Mouse (Mus musculus) urinary bladder, postnatal 25 days (tissue): ENCODE results near the gene Ppie.
"Not testable (repeated sequence)": the region's sequence is repeated elsewhere in the genome, so short reads cannot be mapped to it uniquely, and the experiment has no call there.

Experiments
- DNase-seq: peaks from one replicate; pipeline ENCODE4 v3.0.0; 2022; ENCODE audit warnings: low spot score

Gene Ppie

GRCm38 (mm10) chr4:123139513-123140154 lies at the start of gene Ppie:
Gene Ppie (minus strand): TSS chr4:123139951.
- DNase-seq = peak; percentile 73

- no peak for DNase-seq
Measured at GRCm38 (mm10) chr4:123184816-123185215, 45.1 kb upstream of the Ppie start.

GRCm38 (mm10) chr4:123183239-123184056 lies 43.7 kb upstream of the Ppie start:
- DNase-seq = peak; percentile 47

- DNase-seq = no peak
Measured at GRCm38 (mm10) chr4:123182328-123183238, 42.8 kb upstream of the Ppie start, which contains the start of gene Hpcal4. Gene Hpcal4 (plus strand): TSS chr4:123183227.

GRCm38 (mm10) chr4:123171811-123172210 lies 32.1 kb upstream of the Ppie start:
- no peak for DNase-seq

- DNase-seq = no peak
Measured at GRCm38 (mm10) chr4:123164157-123164556, 24.4 kb upstream of the Ppie start.

GRCm38 (mm10) chr4:123162305-123162917 lies 22.7 kb upstream of the Ppie start:
- no peak for DNase-seq

- DNase-seq = not testable (repeated sequence)
Measured at GRCm38 (mm10) chr4:123161251-123161650, 21.5 kb upstream of the Ppie start.

GRCm38 (mm10) chr4:123160571-123160970 lies 20.8 kb upstream of the Ppie start:
- DNase-seq = no peak

GRCm38 (mm10) chr4:123155840-123156239 lies 16.1 kb upstream of the Ppie start:
- no peak for DNase-seq

- no peak for DNase-seq
Measured at GRCm38 (mm10) chr4:123155427-123155826, 15.7 kb upstream of the Ppie start.

GRCm38 (mm10) chr4:123155004-123155403 lies 15.3 kb upstream of the Ppie start:
- DNase-seq = peak; percentile 8

- no peak for DNase-seq
Measured at GRCm38 (mm10) chr4:123152976-123153375, 13.2 kb upstream of the Ppie start.

- no peak for DNase-seq
Measured at GRCm38 (mm10) chr4:123152003-123152402, 12.3 kb upstream of the Ppie start.

GRCm38 (mm10) chr4:123147446-123148150 lies 7.8 kb upstream of the Ppie start:
- DNase-seq = no peak

GRCm38 (mm10) chr4:123137551-123137950 lies 2.2 kb downstream of the Ppie start:
- no peak for DNase-seq

- DNase-seq = no peak
Measured at GRCm38 (mm10) chr4:123127051-123127450, 12.7 kb downstream of the Ppie start.

GRCm38 (mm10) chr4:123126626-123127025 lies 13.1 kb downstream of the Ppie start:
- no peak for DNase-seq

GRCm38 (mm10) chr4:123121286-123121685 lies 18.5 kb downstream of the Ppie start:
- DNase-seq = no peak

- not testable (repeated sequence) for DNase-seq
Measured at GRCm38 (mm10) chr4:123116640-123117039, 23.1 kb downstream of the Ppie start.

GRCm38 (mm10) chr4:123116011-123116410 lies 23.7 kb downstream of the Ppie start, which contains the start of gene Oxct2b:
Gene Oxct2b (plus strand): TSS chr4:123116266.
- DNase-seq = no peak
